Mouse (Mus musculus) stomach, postnatal 0 days (tissue): ENCODE measurements around the gene Nfib. TPM values are rescaled to one million over a fixed set of nuclear protein-coding genes. Genes with fewer than 3 reads are reported as not detected.

Source experiments
- ATAC-seq: fragments of 200-750 bp; cut with Nextera tagmentation; 2 replicates; pipeline ENCODE4 v1.8.0; 2017; ENCODE audit not compliant: low FRiP score, low TSS enrichment
- DNase-seq: peaks from one replicate; pipeline ENCODE4 v3.0.0-alpha.2; 2016; ENCODE audit warnings: low spot score
- H3K27ac ChIP-seq: fragments of 300-500 bp; sonication (generic); replicated peaks from 2 replicates; pipeline ENCODE4 v1.5.1; 2014; ENCODE audit warnings: mild to moderate bottlenecking, control low read depth
- H3K27me3 ChIP-seq: fragments of 300-500 bp; sonication (generic); 2 replicates; pipeline ENCODE4 v1.6.1; 2014; ENCODE audit warnings: low read length; ENCODE audit not compliant: control insufficient read depth, insufficient read depth
- H3K36me3 ChIP-seq: fragments of 300-500 bp; sonication (generic); 2 replicates; pipeline ENCODE4 v1.6.1; 2014; ENCODE audit warnings: low read length, mixed read lengths; ENCODE audit not compliant: control insufficient read depth, insufficient read depth
- H3K4me1 ChIP-seq: fragments of 300-500 bp; sonication (generic); replicated peaks from 2 replicates; pipeline ENCODE4 v1.6.1; 2014; ENCODE audit warnings: antibody characterized with exemption; ENCODE audit not compliant: control insufficient read depth, insufficient read depth
- H3K4me2 ChIP-seq: fragments of 300-500 bp; sonication (generic); replicated peaks from 2 replicates; pipeline ENCODE4 v1.6.1; 2014; ENCODE audit warnings: low read depth, mild to moderate bottlenecking, control low read depth, moderate library complexity
- H3K4me3 ChIP-seq: fragments of 300-500 bp; sonication (generic); 2 replicates; pipeline ENCODE4 v1.5.1; 2014; ENCODE audit warnings: low read depth, low read length, control low read depth
- H3K9ac ChIP-seq: fragments of 300-500 bp; sonication (generic); 2 replicates; pipeline ENCODE4 v1.6.1; 2014; ENCODE audit warnings: mild to moderate bottlenecking, low read length, control low read depth, mixed read lengths
- H3K9me3 ChIP-seq: fragments of 300-500 bp; sonication (generic); 2 replicates; pipeline ENCODE4 v1.6.1; 2016; ENCODE audit warnings: low read length; ENCODE audit not compliant: control insufficient read depth
- CTCF ChIP-seq: IDR thresholded peaks from 2 replicates; pipeline ENCODE4 v1.5.1; 2016; ENCODE audit warnings: antibody characterized with exemption, low read depth, mild to moderate bottlenecking, moderate library complexity
- EP300 ChIP-seq: optimal IDR thresholded peaks from 2 replicates; pipeline ENCODE3; 2016; ENCODE audit warnings: antibody characterized with exemption
- WGBS: fragments of 180-500 bp; shearing (Covaris S2); extraction: QIAGEN DNeasy Blood & Tissue Kit; methylation state at CpG from one replicate; pipeline ENCODE4 v1.1.7; 2014; 5-methylcytosine and 5-hydroxymethylcytosine counted together
- polyA plus RNA-seq: library from polyadenylated mRNA; unstranded; fragments of >200 nt; fragmentation: Nextera tagmentation; extraction: Ambion mirVana; gene quantifications from 2 replicates; pipeline ENCODE4 v1.2.1, GENCODE M21; 2015

Gene Nfib
- polyA plus RNA-seq, 1 experiment from 2014 or later = 19.9 TPM

DNA sequence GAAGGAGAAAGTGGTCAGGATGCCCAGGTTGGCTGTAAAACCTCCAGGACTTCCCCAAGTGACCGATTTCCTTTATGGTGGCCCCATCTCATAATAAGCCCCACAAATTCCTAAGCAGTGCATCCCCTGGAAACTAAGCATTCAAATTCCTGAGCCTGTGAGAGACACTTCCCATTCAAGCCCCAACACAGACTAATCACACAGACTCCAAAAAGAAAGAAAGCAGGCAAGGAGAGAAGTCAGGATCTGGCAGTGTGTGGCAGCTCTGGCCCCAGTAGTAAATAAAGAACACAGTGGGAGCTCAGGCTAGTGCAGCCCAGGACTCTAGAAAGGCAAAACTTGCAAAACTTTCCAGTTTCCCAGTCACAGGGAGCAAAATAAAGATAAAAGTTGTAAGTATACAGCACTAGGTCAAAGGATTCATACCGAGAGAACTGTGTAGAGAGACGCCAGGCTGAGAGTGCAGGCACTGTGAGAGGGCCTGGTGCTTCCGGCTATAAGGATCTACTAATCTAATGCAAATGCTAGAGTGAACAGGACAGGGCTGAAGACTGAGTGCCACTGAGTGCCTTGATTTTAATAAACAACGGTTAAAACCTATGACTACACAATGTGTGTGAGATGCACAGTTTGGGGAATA is 24.8 kb upstream of the Nfib start:
- no peak overlapping the region for H3K27ac ChIP-seq
- H3K4me3 ChIP-seq = no peak overlapping the region
- DNase-seq (no peak), ATAC-seq (no peak)
- H3K9ac ChIP-seq = no peak overlapping the region
- no peak overlapping the region for H3K4me2 ChIP-seq
- no peaks in the 10 kb centered on the region for H3K27me3 ChIP-seq
- H3K9me3 ChIP-seq = no peaks in the 10 kb centered on the region
- H3K36me3 ChIP-seq = no peaks in the 10 kb centered on the region
- H3K4me1 ChIP-seq = no peaks in the 10 kb centered on the region
- no peak for TF ChIP-seq EP300
- no peak for TF ChIP-seq CTCF
- 83% methylated on average over 5 of the region's 5 CpGs for WGBS

DNA sequence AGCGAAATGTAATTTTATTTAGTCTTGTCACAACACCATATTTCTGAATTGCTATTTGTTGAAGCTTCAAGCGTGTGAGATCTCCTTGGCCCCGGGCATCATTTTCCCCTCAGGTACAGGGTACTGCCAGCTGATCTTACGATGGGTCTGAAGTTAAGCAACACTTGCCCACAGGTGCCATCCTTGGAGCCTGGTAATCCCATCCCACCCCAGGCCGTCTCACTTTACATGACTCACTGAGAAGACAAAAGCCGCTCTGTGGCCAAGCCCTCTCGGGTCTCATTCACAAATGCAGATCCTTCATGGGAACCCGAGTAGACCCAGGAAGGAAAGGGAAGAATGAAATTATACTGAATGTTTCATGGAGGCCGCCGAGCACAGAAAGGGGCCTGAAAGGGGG is 18.5 kb upstream of the Nfib start:
- Histone ChIP-seq H3K36me3 (no peaks in the 10 kb centered on the region), H3K4me3 (no peak overlapping the region), H3K27me3 (no peaks in the 10 kb centered on the region), H3K4me1 (no peaks in the 10 kb centered on the region), H3K9me3 (no peaks in the 10 kb centered on the region), H3K4me2 (no peak overlapping the region), H3K27ac (no peak overlapping the region), H3K9ac (no peak overlapping the region)
- no peak for ATAC-seq
- TF ChIP-seq EP300 (no peak), CTCF (no peak)
- 54% methylated on average over 10 of the region's 10 CpGs for WGBS
- DNase-seq = no peak

DNA sequence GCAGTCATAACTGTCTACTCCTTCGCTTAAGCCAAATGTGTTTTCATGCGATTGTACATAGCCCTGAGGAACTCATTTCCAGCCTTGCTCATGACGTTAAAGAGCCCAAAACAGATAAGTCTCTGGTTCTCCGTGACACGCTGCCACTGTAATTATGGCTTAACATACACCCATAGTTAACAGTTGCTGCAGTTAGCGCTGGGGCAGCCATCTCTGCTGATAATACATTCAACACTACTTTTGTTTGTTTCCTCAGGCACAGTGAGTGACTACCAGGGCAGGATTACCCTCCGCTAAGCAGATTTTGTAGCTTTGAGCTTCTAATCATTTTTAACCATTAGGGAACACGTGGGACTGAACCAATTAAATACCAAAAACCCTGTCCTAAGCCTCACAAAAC is 17.5 kb upstream of the Nfib start:
- peak; percentile 2 for DNase-seq
- no peaks in the 10 kb centered on the region for H3K27me3 ChIP-seq
- TF ChIP-seq CTCF (no peak), EP300 (no peak)
- no peak overlapping the region for H3K4me2 ChIP-seq
- H3K27ac ChIP-seq = no peak overlapping the region
- H3K9ac ChIP-seq = no peak overlapping the region
- no peaks in the 10 kb centered on the region for H3K4me1 ChIP-seq
- H3K36me3 ChIP-seq = no peaks in the 10 kb centered on the region
- ATAC-seq = no peak
- WGBS = 83% methylated on average over 8 of the region's 8 CpGs
- H3K9me3 ChIP-seq = no peaks in the 10 kb centered on the region
- H3K4me3 ChIP-seq = no peak overlapping the region

DNA sequence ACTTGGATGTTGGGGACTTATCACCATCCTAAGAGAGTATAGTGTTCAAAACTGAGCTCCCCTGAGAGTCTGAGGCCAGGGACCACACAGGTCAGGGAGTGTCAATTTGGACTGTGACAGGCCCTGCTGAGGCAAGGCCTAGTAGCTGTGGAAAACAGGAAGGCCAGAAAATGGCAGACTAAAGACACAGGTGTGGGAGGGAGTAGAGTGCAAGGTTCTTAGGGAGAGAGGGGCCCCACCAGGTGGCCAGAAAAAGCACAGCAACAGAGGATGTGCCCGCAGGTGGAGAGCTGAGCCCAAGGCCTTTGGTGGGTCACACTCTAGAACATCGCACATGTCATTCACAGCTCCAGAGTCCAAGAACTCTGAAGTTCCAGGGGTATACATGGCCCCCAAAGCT is 10.3 kb upstream of the Nfib start:
- WGBS = 88% methylated on average over 2 of the region's 2 CpGs
- Histone ChIP-seq H3K36me3 (no peaks in the 10 kb centered on the region), H3K4me1 (no peaks in the 10 kb centered on the region), H3K9ac (no peak overlapping the region), H3K4me2 (no peak overlapping the region), H3K9me3 (no peaks in the 10 kb centered on the region), H3K27me3 (no peaks in the 10 kb centered on the region), H3K4me3 (no peak overlapping the region), H3K27ac (no peak overlapping the region)
- no peak for DNase-seq
- TF ChIP-seq CTCF (peak; percentile 25; the same call in 1 of the 2 replicates), EP300 (no peak)
- ATAC-seq = no peak

DNA sequence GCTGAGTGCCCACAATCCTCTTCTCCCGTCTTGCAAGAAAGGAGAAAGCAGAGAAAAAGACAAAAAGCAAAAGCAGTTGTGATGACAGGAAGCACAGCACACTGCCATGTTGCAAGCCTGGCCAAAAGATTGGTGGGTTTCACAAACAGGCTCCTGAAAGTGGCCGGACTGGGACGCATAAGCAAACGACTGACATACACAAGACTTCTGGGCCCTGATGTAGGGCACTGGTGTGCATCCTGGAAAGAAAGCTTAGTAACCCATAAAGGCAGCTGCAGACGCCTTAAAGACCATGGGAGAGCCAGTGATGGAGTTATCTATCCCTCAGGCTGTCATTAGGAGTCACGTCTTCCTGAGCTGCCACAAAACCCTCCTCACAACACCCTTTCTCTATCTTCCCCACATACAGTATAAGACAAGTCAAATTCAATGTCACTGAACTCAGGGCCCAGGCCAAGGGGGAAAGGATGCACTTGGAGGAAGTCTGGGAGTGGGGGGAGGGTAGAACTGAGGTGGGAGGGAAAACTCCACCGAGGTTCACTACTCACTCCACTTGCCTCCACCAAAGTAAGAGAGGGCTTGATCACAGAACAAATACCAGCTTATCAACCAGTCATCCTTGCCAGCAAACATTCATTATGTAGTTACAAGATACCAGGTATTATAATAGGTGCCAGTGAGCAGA is 6.2 kb upstream of the Nfib start:
- H3K27me3 ChIP-seq = no peaks in the 10 kb centered on the region
- H3K4me1 ChIP-seq = no peaks in the 10 kb centered on the region
- DNase-seq = no peak
- 73% methylated on average over 7 of the region's 7 CpGs for WGBS
- H3K27ac ChIP-seq = no peak overlapping the region
- no peak for TF ChIP-seq CTCF
- TF ChIP-seq EP300 = no peak
- ATAC-seq = no peak
- H3K4me3 ChIP-seq = no peak overlapping the region
- no peaks in the 10 kb centered on the region for H3K9me3 ChIP-seq
- H3K4me2 ChIP-seq = no peak overlapping the region
- H3K36me3 ChIP-seq = no peaks in the 10 kb centered on the region
- no peak overlapping the region for H3K9ac ChIP-seq

DNA sequence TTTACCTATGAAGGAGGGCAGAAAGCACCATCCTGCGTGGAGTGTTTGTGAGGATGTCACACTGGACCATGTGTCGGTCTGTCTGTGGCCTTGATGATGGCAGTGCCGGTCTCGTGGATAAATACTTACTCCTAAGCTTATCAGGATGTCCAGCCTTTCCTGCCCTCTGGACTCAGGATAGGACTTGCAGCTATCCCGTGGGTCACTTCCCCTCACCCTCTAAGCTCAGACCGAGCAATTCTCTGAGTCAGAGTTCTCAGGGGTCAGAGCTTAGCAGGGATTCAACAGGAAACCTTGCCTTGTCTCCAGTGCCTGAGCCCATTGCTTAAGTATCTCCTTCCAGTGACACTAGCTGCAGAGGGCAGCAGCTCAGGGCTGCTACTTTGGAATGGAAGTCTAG is 4.1 kb upstream of the Nfib start:
- H3K36me3 ChIP-seq = no peaks in the 10 kb centered on the region
- DNase-seq (no peak), ATAC-seq (no peak)
- no peak overlapping the region for H3K4me2 ChIP-seq
- no peak overlapping the region for H3K9ac ChIP-seq
- no peak for TF ChIP-seq EP300
- no peak for TF ChIP-seq CTCF
- no peaks in the 10 kb centered on the region for H3K4me1 ChIP-seq
- H3K27ac ChIP-seq = no peak overlapping the region
- H3K27me3 ChIP-seq = no peaks in the 10 kb centered on the region
- WGBS = 81% methylated on average over 6 of the region's 6 CpGs
- no peaks in the 10 kb centered on the region for H3K9me3 ChIP-seq
- no peak overlapping the region for H3K4me3 ChIP-seq
